Mouse (Mus musculus) 3134 (cell line): ENCODE data around the gene Tmod2.

Experiments
- DNase-seq: peaks from one replicate; pipeline ENCODE4 v3.0.0-alpha.2; 2011; ENCODE audit warnings: low spot score; ENCODE audit not compliant: insufficient read length; ENCODE audit errors: extremely low read depth

Gene Tmod2

DNA sequence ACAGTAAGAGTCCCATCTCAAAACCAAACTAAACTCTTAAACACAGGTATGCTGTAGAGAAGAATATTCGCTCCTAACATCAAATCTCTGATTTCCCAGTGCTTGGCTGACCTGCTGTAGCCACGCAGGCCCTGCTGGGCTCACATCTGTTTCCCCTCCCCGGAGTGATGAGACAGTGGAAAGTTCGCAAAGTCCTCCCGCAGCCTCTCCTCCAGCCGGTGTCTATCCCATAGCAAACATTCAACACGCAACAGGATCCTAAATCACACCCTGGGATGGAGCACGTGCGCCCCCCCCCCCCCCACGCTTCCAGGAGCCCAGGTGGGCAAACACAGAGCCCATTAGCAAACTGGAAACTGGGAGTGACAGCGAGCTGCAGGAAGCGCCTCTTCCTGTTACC is 9.6 kb downstream of the Tmod2 start:
- DNase-seq, result no peak

GRCm38 (mm10) chr9:75600166-75600934 is 10.8 kb downstream of the Tmod2 start:
- DNase-seq, result no peak

DNA sequence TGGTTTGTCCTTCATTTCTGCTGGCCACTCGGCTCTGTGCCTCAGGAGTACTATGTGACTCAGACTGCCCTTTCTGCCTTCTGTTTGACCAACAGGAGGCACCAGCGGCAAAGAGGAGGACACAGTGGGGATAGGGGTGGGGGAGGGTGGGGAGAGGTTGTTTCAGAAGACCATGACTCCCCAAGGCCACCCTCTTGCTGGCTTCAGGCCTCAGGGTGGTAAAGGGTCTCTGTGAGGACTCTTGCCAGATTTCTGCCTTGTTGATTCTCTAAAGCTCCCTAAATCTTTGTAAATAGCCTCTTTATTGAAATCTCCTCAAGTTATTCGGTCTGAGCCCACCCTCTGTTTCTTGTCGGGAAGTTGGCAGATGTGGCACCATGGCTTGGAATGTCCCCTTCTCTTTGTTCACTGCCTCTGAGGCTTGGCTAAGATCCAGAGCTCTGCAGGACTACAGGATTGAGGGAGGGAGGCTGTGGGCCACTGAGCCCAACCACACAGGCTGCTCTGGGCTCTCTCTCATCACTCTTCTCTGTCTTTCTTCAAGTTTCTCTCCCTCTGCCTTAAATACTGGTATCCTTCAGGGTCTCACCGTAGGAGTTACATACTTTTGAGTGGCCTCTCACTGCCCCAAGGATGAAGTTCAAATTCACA is 11.8 kb downstream of the Tmod2 start:
- DNase-seq, result no peak

DNA sequence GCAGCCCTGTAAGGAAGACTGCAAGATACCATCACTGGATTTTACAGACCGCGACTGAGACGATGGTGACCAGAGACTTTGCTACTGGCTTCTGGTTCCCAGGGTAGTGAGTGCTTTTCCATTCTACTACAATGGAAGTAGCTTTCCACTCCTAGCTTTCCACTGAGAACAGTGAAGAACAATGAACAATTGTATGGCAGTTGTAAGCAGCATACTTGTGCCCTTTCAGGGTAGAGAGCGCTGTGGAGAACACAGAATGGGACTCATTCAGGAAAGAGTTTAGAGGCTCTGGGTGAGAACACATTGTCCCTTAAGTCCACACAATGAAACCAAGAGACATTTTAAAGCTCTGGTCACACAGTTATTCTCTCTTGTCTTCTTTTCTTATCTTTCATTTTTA is 13.5 kb downstream of the Tmod2 start:
- no peak for DNase-seq

- no peak for DNase-seq
These were observed 14.1 kb downstream of the Tmod2 start for GRCm38 (mm10) chr9:75597036-75597435.

DNA sequence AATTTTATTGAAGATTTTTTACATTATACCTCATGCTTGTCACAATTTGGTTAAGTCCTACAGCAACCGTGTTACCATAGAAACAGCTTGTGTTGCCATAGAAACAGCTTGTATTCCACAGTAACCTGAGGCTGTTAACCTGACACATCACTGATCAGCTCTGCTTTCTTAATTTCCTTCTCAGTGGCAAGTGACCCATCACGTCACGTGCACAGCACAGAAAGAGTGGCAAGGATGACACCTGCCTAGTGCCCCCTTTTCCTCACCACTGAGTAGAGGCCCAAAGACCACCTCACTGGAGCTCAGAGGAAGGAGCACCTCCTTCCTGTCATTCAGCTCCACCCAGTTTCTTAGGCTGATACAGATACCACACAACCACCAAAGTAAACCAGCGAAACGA is 17.6 kb downstream of the Tmod2 start:
- DNase-seq, result no peak

DNA sequence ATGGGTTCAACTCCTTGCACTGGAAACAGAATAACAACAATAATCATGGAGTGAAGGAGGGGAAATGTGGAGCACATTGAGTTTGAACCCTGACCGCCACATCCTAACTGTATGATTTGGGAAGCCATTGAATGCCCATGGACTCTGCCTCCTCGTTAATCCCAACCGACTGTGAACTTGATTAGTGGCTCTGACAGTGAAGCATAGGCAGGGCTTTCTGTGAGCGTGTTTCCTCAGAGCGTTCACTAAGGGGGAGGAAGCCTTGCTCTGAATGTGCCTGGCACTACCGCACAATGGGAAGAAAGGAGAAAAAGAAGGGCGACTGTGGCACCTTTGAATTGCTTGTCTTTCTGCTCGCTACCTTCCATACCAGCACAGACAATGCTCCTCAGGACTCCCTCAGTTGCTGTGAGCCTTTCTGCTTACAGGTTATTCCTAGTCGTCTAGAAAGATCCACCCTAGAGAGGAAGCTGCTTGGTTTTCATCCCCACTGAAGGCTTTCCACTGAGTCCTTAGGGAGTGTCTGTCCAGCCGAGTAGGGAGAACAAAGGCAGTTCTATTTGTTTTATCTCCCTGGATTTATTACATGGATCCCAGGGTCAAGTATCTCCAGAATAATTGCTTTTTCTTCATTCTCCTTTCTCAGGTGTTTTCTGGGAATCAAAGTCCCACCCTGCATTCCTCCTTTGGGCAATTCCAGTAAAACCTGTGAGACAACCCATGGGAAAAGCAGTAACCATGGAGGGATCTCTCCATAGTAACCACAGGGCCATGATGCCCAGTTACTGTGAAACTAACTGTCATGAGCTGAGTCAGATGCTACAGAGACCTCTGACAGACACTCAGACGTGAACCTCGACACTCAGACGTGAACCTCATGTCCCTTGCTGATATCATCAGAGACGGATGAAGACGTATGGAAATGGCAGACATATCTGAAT is 21.0 kb downstream of the Tmod2 start:
- no peak for DNase-seq

GRCm38 (mm10) chr9:75581694-75582350 is 29.3 kb downstream of the Tmod2 start:
- no peak for DNase-seq

GRCm38 (mm10) chr9:75579321-75579720 is 31.8 kb downstream of the Tmod2 start:
- no peak for DNase-seq

DNA sequence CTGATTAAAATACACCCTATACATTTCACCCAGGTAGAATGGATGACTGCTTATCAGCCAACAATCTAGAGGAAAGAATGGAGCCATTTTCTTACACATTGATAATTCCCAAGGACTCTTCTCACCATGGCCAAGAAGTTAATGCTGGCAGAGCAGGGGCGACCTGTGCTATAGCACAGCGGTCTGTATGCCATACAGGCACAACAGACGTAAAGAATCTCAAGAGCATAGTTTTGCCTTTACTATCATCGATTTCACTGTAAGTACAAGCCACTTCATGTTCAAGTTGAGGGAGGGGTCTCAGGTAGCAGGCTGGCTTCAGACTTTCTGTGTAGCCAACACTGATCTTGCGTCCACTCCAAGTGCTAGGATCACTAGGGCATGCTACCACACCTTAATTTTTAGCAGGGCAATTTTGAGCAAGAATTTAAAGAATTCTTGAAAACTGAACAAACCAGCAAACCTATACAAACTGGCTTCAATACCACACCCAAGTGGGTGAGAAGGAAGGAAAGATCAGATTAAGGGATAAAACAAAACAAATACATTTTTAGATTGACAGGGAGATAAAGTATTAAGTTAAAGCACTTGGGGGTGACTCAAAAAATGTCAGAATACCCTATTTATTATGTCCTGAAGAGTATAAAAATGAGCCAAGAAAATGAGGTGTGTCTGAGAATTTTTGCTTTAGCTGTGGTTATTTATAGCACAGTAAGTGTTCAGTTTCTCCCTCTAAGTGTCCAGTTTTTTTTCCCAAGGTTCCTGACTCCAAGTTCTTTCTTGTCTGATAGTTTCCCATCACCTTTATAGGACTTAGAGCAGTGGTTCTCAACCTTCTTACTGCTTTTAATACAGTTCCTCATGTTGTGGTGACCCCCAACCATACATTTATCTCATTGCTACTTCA is 39.8 kb downstream of the Tmod2 start:
- no peak for DNase-seq

- no peak for DNase-seq
These were observed 42.7 kb downstream of the Tmod2 start for GRCm38 (mm10) chr9:75568399-75568798.

DNA sequence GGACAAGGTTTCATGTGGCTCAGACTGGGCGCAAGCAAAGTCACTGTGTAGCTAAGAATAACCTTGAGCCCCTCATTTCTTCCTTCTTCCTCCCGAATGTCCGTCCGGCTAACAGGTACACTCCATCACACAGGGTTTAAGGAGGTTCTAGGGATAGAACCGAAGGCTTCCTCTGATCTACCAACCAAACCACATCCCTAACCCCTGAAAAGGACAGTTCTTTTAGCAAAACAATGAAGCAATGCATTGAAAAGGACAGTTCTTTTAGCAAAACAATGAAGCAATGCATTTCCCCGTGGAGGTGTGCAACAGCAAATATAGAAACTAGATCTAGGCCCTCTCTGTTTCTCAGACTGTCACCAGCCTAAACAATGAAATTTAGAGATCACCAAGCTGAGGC is 46.2 kb downstream of the Tmod2 start:
- no peak for DNase-seq

- DNase-seq, result no peak
These were observed 47.5 kb downstream of the Tmod2 start for GRCm38 (mm10) chr9:75563622-75564021.

GRCm38 (mm10) chr9:75563176-75563575 is 47.9 kb downstream of the Tmod2 start:
- no peak for DNase-seq

- peak; percentile 4 for DNase-seq
These were observed 50.0 kb downstream of the Tmod2 start for GRCm38 (mm10) chr9:75561040-75561669.

DNA sequence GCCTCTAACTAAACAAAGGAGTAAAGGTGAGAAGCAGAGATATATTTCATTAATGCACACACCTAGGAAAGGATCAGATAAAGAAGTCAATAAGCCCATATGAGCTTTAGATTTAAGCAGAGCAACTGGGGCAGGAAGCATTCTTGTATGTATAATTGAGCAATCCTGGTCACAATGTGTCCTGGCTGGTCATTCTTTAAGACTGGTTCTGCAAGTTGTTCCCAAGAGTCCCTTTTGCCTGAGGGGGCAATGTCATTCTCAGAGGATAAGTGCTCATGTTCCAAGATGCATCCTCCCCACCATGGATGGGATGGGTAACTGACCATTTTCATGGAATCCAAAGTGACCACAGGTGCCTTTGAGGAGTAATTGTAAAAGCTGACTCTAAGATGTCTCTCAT is 50.8 kb downstream of the Tmod2 start:
- DNase-seq, result no peak

- DNase-seq, result no peak
These were observed 51.6 kb downstream of the Tmod2 start, which contains the start of gene Tmod3 for GRCm38 (mm10) chr9:75559512-75560012. Tmod3 (minus strand) TSS chr9:75559657.

GRCm38 (mm10) chr9:75558812-75559511 is 52.2 kb downstream of the Tmod2 start:
- DNase-seq, result peak; percentile 90
